Mouse (Mus musculus) forebrain, embryonic 13.5 days (tissue): ENCODE measurements at regions not wholly inside any gene's neighbourhood (a gene's known extent, or its start where the extent isn't known, plus 50 kb on each side); places are given as distances from the start of the nearest gene placed in this dataset.

Experiments
- ATAC-seq: fragments of 200-750 bp; cut with Nextera tagmentation; 2 replicates; pipeline ENCODE4 v1.8.0; 2017
- H3K27ac ChIP-seq: fragments of 300-500 bp; sonication (generic); 2 replicates; pipeline ENCODE4 v1.5.1; 2015; ENCODE audit warnings: inconsistent platforms, mild to moderate bottlenecking, moderate library complexity
- H3K27me3 ChIP-seq: fragments of 300-500 bp; sonication (generic); 2 replicates; pipeline ENCODE4 v1.6.1; 2015; ENCODE audit warnings: mild to moderate bottlenecking, inconsistent platforms
- H3K36me3 ChIP-seq: fragments of 300-500 bp; sonication (generic); 2 replicates; pipeline ENCODE4 v1.6.1; 2015; ENCODE audit warnings: mild to moderate bottlenecking, inconsistent platforms; ENCODE audit not compliant: poor library complexity, severe bottlenecking
- H3K4me1 ChIP-seq: fragments of 300-500 bp; sonication (generic); 2 replicates; pipeline ENCODE4 v1.6.1; 2015; ENCODE audit warnings: inconsistent platforms
- H3K4me2 ChIP-seq: fragments of 300-500 bp; sonication (generic); 2 replicates; pipeline ENCODE4 v1.6.1; 2015; ENCODE audit warnings: inconsistent platforms, mild to moderate bottlenecking, moderate library complexity
- H3K4me3 ChIP-seq: fragments of 300-500 bp; sonication (generic); 2 replicates; pipeline ENCODE4 v1.5.1; 2015; ENCODE audit warnings: mild to moderate bottlenecking, inconsistent platforms
- H3K9ac ChIP-seq: fragments of 300-500 bp; sonication (generic); 2 replicates; pipeline ENCODE4 v1.6.1; 2015; ENCODE audit warnings: mild to moderate bottlenecking, inconsistent platforms
- H3K9me3 ChIP-seq: fragments of 300-500 bp; sonication (generic); replicated peaks from 2 replicates; pipeline ENCODE4 v1.6.1; 2016; ENCODE audit warnings: inconsistent platforms
- WGBS: fragments of 180-500 bp; shearing (Covaris S2); methylation state at CpG from one replicate; pipeline ENCODE4 v1.1.7; 2015; 5-methylcytosine and 5-hydroxymethylcytosine counted together

DNA sequence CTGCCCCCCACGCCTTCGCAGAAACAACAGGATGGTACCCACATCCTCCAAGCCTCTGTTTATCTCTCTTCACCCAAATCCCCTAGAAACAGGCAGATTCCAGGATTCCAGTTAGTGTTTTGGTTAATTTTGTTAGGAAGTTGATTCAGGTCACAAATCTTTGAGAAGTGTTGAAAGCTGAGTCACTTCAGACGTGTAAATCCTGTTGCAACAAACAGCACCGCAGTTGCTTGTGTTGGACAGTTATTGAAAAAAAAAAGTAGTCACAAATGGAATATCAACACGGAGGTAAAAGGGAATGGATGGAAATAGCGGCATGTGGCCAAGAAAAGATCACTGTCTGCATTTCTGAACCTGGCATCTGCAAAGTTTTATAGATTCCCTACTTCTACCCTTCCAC is 831.0 kb downstream of the Kcnj2 start:
- ATAC-seq = no peak
- Histone ChIP-seq H3K4me2 (no peak overlapping the region), H3K9me3 (no peaks in the 10 kb centered on the region), H3K36me3 (no peaks in the 10 kb centered on the region), H3K4me3 (no peak overlapping the region), H3K9ac (no peak overlapping the region), H3K4me1 (peaks cover 13% of the 10 kb centered on the region), H3K27me3 (no peaks in the 10 kb centered on the region), H3K27ac (no peak overlapping the region)
- WGBS = 90% methylated on average over 6 of the region's 6 CpGs

DNA sequence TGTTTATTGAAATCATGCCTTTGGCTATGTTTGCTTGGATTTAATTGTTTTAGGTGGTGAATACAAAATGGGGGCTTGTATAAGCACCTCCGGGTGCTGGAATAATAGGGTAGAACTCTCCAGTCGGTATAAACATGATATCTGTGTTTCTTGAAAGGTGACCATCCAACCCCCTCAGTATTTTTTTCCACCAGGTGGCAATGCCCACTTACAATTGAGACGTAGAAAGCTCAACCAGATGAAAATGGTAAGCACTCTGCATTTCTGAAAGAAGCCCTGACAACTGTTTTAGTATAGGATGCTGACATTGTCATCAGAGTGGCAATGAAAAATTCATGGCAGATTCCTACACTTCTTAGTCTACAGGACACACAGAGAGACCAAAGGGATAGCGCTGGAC is 838.1 kb downstream of the Kcnj2 start:
- H3K36me3 ChIP-seq = no peaks in the 10 kb centered on the region
- H3K9ac ChIP-seq = no peak overlapping the region
- no peak overlapping the region for H3K4me3 ChIP-seq
- H3K4me1 ChIP-seq = no peaks in the 10 kb centered on the region
- no peaks in the 10 kb centered on the region for H3K9me3 ChIP-seq
- no peak for ATAC-seq
- H3K27me3 ChIP-seq = no peaks in the 10 kb centered on the region
- no peak overlapping the region for H3K4me2 ChIP-seq
- H3K27ac ChIP-seq = no peak overlapping the region
- 62% methylated on average over 4 of the region's 4 CpGs for WGBS

DNA sequence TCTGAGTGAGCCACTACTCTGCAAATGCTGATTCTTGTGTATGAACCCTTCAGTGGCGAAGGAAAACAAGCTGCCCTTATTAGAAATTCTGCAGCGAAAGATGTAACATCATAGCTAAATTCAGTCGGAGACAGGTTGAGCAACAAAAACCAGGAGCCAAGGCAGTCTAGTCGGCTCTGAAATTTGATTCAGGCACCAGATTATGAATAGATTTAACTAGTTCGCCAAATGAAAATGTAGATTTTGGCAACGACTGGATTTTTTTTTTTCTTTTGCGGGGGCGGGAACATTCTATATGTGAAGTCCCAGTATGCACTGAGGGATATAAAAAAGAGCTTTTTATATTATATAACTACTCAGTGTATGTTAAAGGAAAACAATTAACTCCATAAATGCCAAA is 847.9 kb downstream of the Kcnj2 start:
- H3K36me3 ChIP-seq = no peaks in the 10 kb centered on the region
- no peak overlapping the region for H3K4me3 ChIP-seq
- 92% methylated on average over 8 of the region's 8 CpGs for WGBS
- H3K4me1 ChIP-seq = no peaks in the 10 kb centered on the region
- no peak overlapping the region for H3K27ac ChIP-seq
- no peak overlapping the region for H3K9ac ChIP-seq
- H3K4me2 ChIP-seq = no peak overlapping the region
- H3K27me3 ChIP-seq = no peaks in the 10 kb centered on the region
- ATAC-seq = no peak
- H3K9me3 ChIP-seq = no peaks in the 10 kb centered on the region

DNA sequence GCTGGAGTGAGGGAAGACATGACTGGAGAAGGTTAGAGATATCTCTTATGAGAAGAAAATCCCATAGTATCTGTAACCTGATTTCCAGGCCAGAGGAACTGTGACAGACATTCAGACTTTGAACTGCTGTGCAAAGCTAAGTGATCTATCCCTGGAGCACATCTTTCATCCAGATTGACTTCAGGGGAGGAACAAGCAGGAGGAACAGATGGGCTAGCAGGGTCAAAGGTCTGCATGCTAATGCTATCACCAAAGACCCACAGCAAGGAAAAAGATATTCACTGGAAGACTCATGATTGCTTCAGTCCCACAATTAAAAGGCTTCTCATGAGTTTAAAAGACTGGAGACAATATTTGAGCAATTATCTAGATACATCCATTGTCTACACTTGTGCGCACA is 855.7 kb upstream of the Sox9 start:
- Histone ChIP-seq H3K27ac (no peak overlapping the region), H3K9me3 (no peaks in the 10 kb centered on the region), H3K27me3 (no peaks in the 10 kb centered on the region), H3K4me3 (no peak overlapping the region), H3K4me2 (no peak overlapping the region), H3K9ac (no peak overlapping the region), H3K4me1 (no peaks in the 10 kb centered on the region), H3K36me3 (no peaks in the 10 kb centered on the region)
- ATAC-seq = no peak
- WGBS = 96% methylated on average over 1 of the region's 1 CpGs

DNA sequence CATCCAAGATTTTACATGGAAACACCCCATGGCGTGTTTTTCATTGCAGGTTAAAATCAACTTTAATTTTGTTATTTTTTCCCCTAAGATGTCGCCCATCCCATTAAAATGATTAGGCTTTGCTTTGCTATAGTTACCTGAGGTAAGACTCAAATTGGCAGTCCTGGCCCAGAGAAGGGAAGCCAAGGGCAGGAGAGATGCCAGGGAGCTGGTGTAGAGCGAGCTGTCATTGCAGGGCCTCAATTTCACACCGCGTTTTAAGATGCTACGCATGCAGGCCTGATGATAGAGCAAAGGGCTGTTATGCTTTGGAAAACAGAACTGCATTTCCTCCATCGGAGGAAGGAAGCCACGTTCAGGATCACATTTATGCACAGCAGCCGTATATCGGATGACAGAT is 852.7 kb upstream of the Sox9 start:
- 75% methylated on average over 10 of the region's 10 CpGs for WGBS
- Histone ChIP-seq H3K36me3 (no peaks in the 10 kb centered on the region), H3K4me1 (no peaks in the 10 kb centered on the region), H3K27ac (no peak overlapping the region), H3K27me3 (no peaks in the 10 kb centered on the region), H3K9ac (no peak overlapping the region), H3K4me2 (no peak overlapping the region), H3K4me3 (no peak overlapping the region), H3K9me3 (no peaks in the 10 kb centered on the region)
- no peak for ATAC-seq

DNA sequence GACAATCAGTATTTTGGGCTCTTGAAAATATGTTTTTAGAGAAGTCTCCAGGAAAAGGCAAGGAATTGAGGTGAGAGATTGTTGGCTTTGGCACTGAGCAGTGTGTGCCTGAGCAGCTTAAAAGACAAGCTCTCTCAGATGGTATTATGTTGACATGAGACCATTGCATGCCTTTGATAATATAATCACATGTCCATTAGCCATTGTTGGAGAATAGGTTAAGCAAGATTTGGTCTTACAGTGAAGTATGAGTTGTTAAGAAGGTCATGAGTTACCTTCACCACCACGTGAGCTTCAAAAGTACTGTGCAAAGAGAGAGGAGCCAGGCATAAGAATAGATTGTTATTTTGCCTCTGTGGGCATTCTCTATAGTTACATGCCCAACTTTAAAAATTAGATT is 850.0 kb upstream of the Sox9 start:
- no peak overlapping the region for H3K4me2 ChIP-seq
- H3K4me3 ChIP-seq = no peak overlapping the region
- ATAC-seq = no peak
- H3K27ac ChIP-seq = no peak overlapping the region
- H3K9me3 ChIP-seq = no peaks in the 10 kb centered on the region
- no peaks in the 10 kb centered on the region for H3K36me3 ChIP-seq
- no peak overlapping the region for H3K9ac ChIP-seq
- H3K27me3 ChIP-seq = no peaks in the 10 kb centered on the region
- WGBS = 95% methylated on average over 1 of the region's 1 CpGs
- no peaks in the 10 kb centered on the region for H3K4me1 ChIP-seq

DNA sequence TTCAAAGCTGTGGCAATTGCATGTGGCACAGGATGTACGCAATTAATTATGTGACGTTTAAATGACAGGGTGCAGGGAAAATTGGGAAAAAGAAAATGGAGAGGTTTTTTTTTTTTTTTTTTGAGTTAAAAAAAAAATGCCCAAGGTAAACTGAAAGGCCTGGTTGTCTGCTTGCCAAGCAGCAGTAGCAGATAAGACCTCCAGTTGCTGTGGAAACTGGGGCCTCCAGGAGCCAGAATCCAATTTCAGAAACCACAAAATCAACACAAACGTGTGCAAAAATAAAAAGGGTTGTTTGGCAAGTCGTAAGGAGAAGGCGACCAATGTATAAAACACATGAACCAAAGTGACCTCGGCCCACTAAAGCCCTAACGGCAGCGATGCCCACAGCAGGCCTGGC is 837.7 kb upstream of the Sox9 start:
- Histone ChIP-seq H3K4me3 (no peak overlapping the region), H3K27me3 (no peaks in the 10 kb centered on the region), H3K9ac (no peak overlapping the region), H3K9me3 (no peaks in the 10 kb centered on the region), H3K4me1 (peaks cover 9% of the 10 kb centered on the region; the same call in 1 of the 2 replicates), H3K27ac (no peak overlapping the region; the same call in 1 of the 2 replicates), H3K4me2 (no peak overlapping the region), H3K36me3 (no peaks in the 10 kb centered on the region)
- WGBS = 70% methylated on average over 8 of the region's 8 CpGs
- ATAC-seq = no peak

DNA sequence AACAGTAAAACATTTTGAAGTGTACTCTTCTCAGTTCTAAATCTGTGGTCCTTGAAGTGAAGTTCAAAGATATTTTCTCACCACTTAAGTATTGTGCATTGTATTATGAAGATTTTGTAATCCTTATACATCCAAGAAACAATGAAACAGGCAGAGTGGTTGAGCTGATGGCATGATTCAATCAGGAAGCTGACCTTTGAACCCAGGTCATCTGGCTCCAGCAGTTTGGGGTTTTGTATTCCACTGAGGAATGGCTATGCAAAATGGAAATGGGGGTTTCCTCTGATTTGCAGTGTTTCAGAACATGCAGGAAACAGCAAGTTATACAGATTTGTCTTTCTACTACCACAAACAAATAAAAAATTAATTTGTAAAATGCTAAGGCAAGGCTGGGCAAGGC is 836.2 kb upstream of the Sox9 start:
- Histone ChIP-seq H3K4me2 (no peak overlapping the region), H3K4me1 (peaks cover 9% of the 10 kb centered on the region; the same call in 1 of the 2 replicates), H3K27me3 (no peaks in the 10 kb centered on the region), H3K4me3 (no peak overlapping the region), H3K9ac (no peak overlapping the region), H3K27ac (no peak overlapping the region), H3K36me3 (no peaks in the 10 kb centered on the region), H3K9me3 (no peaks in the 10 kb centered on the region)
- no peak for ATAC-seq

DNA sequence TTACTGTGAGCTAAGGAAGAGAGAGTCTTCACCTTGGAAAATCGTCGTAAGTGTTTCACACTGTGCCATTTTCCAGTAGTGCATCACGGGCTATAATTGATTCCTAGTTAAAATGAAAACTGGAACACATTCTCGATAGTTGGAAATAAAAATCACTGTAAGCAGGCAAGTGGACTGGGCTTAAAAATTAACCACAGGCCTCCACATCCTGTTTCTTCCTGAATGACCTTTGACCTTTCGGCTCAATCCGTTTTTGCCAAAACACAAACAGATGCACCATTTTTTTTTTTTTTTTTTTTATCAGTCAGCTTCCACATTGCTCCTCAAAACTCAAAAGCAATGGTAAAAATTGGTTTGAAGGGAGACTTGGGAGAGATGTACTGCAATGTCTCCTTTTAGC is 834.4 kb upstream of the Sox9 start:
- H3K9ac ChIP-seq = no peak overlapping the region
- no peak overlapping the region for H3K27ac ChIP-seq
- no peaks in the 10 kb centered on the region for H3K36me3 ChIP-seq
- no peaks in the 10 kb centered on the region for H3K9me3 ChIP-seq
- no peak for ATAC-seq
- no peaks in the 10 kb centered on the region for H3K27me3 ChIP-seq
- H3K4me2 ChIP-seq = no peak overlapping the region
- no peak overlapping the region for H3K4me3 ChIP-seq
- peaks cover 9% of the 10 kb centered on the region; the same call in 1 of the 2 replicates for H3K4me1 ChIP-seq
- 92% methylated on average over 6 of the region's 6 CpGs for WGBS

DNA sequence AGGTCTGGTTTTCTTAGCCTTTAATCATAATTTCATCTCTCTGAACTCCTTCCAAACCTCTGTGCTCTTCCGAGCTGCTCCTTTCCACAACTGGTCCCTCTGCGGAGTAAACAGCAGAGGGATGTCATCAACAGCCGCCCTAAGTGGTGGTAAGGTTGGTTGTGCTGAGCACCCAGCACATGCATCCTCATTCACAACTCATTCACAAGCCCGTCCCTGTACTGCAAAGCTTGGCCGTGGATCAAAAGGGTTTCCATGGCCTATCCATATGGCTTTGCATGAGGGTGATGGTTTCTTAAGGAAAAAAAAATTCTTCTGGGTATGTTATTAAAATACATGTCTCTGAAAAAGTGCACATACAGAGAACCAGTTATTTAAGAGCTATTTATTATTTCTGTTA is 828.6 kb upstream of the Sox9 start:
- Histone ChIP-seq H3K4me1 (no peaks in the 10 kb centered on the region), H3K27ac (no peak overlapping the region), H3K27me3 (no peaks in the 10 kb centered on the region), H3K4me3 (no peak overlapping the region), H3K36me3 (no peaks in the 10 kb centered on the region), H3K9me3 (no peaks in the 10 kb centered on the region), H3K4me2 (no peak overlapping the region), H3K9ac (no peak overlapping the region)
- ATAC-seq = no peak
- WGBS = 68% methylated on average over 5 of the region's 5 CpGs

DNA sequence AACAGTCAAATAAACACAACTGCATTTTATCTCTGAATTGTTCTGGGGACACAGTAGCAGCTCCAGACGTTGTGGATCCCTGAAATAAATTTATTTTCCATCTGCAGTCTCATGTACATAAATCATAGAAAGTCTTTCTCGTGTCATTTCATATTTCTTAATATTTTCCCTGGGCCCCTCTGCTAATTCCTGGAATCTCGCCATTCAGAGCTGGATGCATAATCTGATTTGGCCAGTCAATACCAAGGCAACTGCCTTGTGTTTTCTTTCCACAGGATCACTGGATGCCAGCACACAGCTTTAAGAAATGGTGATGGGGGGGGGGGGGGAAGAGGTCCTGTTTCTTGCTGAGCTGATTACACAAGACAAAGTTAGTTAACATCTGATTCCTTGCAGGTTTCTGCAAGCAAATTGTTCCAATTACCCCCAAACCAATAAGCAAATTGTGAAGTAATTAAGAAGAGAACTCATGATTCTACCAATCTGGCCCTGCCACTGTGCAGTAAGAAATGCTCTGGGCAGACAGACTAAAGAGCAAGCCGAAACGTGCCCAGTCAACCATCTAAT is 824.2 kb upstream of the Sox9 start:
- Histone ChIP-seq H3K4me1 (no peaks in the 10 kb centered on the region), H3K9ac (no peak overlapping the region), H3K4me3 (no peak overlapping the region), H3K27me3 (no peaks in the 10 kb centered on the region), H3K36me3 (no peaks in the 10 kb centered on the region), H3K9me3 (no peaks in the 10 kb centered on the region), H3K27ac (no peak overlapping the region), H3K4me2 (no peak overlapping the region)
- 65% methylated on average over 5 of the region's 5 CpGs for WGBS
- ATAC-seq = no peak

DNA sequence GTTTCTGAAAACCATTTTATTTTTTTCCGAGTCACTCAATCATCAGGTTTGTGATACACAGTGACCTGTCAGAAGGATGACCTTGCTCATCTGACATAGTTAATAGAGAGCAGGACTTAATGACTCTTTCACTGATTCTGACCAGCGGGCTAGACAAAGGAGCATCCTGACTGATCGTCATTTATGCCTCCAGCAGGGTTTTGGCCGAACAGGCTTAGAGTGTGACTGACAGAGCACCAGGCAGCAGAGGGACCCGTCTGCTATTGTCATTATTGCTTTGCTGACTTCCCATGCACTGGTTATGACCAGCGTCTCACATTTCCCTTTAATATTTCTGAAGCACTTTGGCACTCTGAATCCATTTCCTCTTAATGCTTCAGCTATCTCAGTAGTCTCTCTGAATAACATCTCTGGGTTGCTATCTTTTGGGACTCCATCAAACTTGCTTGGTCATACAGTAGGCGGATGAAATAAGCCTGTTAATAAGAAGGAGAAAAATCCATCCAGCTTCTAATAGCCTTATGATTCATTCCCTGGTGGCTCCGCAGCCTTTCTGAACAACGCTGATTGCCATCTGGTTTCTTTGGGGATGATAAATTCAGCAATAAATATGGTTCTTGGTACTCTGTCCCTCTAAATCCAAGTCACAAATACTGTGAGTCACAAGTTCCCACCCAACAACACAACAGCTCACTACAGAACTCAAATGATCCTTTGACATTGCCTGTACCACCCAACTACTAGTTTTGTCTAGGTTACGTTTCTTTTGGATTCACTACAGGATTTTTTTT is 820.8 kb upstream of the Sox9 start:
- H3K4me1 ChIP-seq = no peaks in the 10 kb centered on the region
- H3K36me3 ChIP-seq = no peaks in the 10 kb centered on the region
- H3K4me2 ChIP-seq = no peak overlapping the region
- WGBS = 63% methylated on average over 10 of the region's 10 CpGs
- H3K4me3 ChIP-seq = no peak overlapping the region
- H3K9ac ChIP-seq = no peak overlapping the region
- ATAC-seq = no peak
- H3K27ac ChIP-seq = no peak overlapping the region
- H3K9me3 ChIP-seq = no peaks in the 10 kb centered on the region
- H3K27me3 ChIP-seq = no peaks in the 10 kb centered on the region

DNA sequence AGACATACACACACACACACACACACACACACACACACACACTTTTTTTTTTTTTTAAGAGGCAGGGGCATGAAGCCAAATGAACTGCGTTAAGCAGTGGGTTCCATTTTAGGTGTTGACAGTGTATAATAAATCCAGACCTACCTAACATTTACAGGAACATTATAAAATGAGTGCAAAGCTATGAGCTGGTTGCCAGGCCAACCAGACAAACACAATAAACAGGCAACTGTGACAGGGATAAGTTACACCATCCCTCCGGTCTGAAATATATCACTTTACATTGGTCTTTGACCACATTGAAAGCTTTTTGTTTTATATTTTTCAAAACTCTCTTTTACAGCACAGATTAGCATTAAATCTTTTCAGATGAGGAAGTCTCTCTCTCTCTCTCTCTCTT is 820.2 kb upstream of the Sox9 start:
- no peak for ATAC-seq
- Histone ChIP-seq H3K27me3 (no peaks in the 10 kb centered on the region), H3K9me3 (no peaks in the 10 kb centered on the region), H3K4me1 (no peaks in the 10 kb centered on the region), H3K9ac (no peak overlapping the region), H3K36me3 (no peaks in the 10 kb centered on the region), H3K27ac (no peak overlapping the region), H3K4me2 (no peak overlapping the region), H3K4me3 (no peak overlapping the region)
- WGBS = 76% methylated on average over 2 of the region's 2 CpGs
